Mouse (Mus musculus) cerebellum, adult 2 months (tissue): Measurements from ENCODE around the gene Best1.

ENCODE experiments used
- CTCF ChIP-seq: fragments of 200-500 bp; IDR thresholded peaks from 2 replicates; pipeline ENCODE4 v1.5.1; 2011; ENCODE audit warnings: low read depth, mild to moderate bottlenecking, control low read depth, low read length, moderate library complexity, borderline replicate concordance; ENCODE audit not compliant: insufficient read depth
- POLR2A ChIP-seq: fragments of 200-500 bp; IDR thresholded peaks from 2 replicates; pipeline ENCODE4 v1.6.1; 2011; ENCODE audit warnings: low read length, control low read depth, borderline replicate concordance; ENCODE audit not compliant: insufficient read depth

- TF ChIP-seq POLR2A, result no peak
- TF ChIP-seq CTCF, result no peak
Measured at GRCm38 (mm10) chr19:10042816-10043215, 41.4 kb upstream of the Best1 start.
